Mouse (Mus musculus): ENCODE data around the gene Prl8a8. TPM values are rescaled to one million over a fixed set of nuclear protein-coding genes. Genes with fewer than 3 reads are reported as not detected.

Gene Prl8a8
- total RNA-seq (2012; rRNA removed) (not detected in 2 replicates), polyA plus RNA-seq (2012; ENCODE audit: insufficient read depth in 1 of 2, insufficient read length in 2 of 2, low read depth in 1 of 2, low replicate concordance in 2 of 2, missing spikeins in 1 of 2) (not detected)

DNA sequence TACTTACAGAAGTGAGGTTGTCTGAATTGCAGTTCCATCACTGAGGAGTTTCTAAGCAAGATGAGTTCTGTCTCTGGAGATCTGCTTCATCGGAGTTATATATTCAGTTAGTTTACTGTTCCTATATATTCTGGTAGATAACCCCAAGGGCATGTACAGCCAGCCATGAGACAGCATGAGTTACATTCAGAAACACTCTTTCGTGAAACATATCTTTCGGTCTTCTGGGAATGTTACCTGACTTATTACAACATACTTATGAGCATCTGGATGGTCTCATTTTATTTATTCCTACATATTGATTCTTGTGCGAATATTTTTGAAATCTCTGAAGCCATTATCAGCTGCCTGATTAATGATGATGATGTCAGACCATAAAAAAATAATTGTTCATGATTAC, at the start of gene Prl8a8:
Gene Prl8a8 (minus strand): TSS at position 101 of the 400 bp plus-strand sequence.
- H3K9ac ChIP-seq (ENCODE audit: control insufficient read depth, low read depth, low read length, poor library complexity, severe bottlenecking) = no peak within 1 kb of the TSS

DNA sequence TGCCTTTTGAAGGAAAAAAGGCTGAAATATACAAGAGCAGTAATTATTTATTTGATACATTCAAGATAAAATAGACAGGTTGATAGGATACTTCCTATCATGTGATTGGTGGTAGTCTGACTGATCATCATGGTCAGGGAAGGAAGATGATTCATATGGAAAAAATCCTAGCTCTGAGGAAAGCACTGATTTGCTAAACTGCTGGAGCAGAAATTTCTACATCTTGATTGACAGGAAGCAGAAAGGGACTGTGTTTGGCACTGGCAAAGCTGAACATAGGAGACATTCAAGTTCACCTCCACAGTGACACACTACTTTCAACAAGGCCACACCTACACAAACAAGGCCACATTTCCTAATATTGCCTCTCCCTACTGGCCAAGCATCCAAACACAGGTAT, 40.3 kb upstream of the Prl8a8 start:
- no peaks in the 10 kb centered on the region for H3K79me2 ChIP-seq (ENCODE audit: control insufficient read depth, insufficient read depth, low read length, poor library complexity)

More for the DNA sequence above, at the start of gene Prl8a8:
- no peak within 1 kb of the TSS for H3K4me3 ChIP-seq (ENCODE audit: control insufficient read depth in 1 of 2, insufficient read depth in 1 of 2, low read depth in 2 of 2, low read length in 2 of 2)
- TF ChIP-seq ZNF384 (IDR thresholded peaks at IDR 0.05; ENCODE audit: low read depth, low read length) (no peak), POLR2A (IDR thresholded peaks at IDR 0.05; ENCODE audit: control insufficient read depth in 1 of 2, insufficient read depth in 1 of 2, low read depth in 1 of 2, low read length in 2 of 2, poor library complexity in 1 of 2) (no peak), POLR2AphosphoS2 (IDR thresholded peaks at IDR 0.05; ENCODE audit: low read length) (no peak), USF2 (IDR thresholded peaks at IDR 0.05; ENCODE audit: borderline replicate concordance in 1 of 2, insufficient read depth in 1 of 2, low read depth in 1 of 2, low read length in 2 of 2) (no peak)
- no peak within 1 kb of the TSS for H3K27ac ChIP-seq (ENCODE audit: control insufficient read depth, low read depth, low read length)
- H3K9me3 ChIP-seq (replicated peaks; ENCODE audit: insufficient read depth, low read length) = no peaks in the 10 kb centered on the region
- H3K79me2 ChIP-seq (ENCODE audit: control insufficient read depth, insufficient read depth, low read length, poor library complexity) = no peaks in the 10 kb centered on the region
- DNase-seq (ENCODE audit: low read depth, low spot score) = no peak
- H3K4me1 ChIP-seq (ENCODE audit: control insufficient read depth in 1 of 2, insufficient read depth in 2 of 2, low read length in 2 of 2) = no peaks in the 10 kb centered on the region
- H3K36me3 ChIP-seq (ENCODE audit: control insufficient read depth in 1 of 2, insufficient read depth in 2 of 2, low read length in 2 of 2) = no peaks in the 10 kb centered on the region
- no peaks in the 10 kb centered on the region for H3K27me3 ChIP-seq (ENCODE audit: control insufficient read depth in 1 of 2, insufficient read depth in 2 of 2, low read length in 2 of 2)

DNA sequence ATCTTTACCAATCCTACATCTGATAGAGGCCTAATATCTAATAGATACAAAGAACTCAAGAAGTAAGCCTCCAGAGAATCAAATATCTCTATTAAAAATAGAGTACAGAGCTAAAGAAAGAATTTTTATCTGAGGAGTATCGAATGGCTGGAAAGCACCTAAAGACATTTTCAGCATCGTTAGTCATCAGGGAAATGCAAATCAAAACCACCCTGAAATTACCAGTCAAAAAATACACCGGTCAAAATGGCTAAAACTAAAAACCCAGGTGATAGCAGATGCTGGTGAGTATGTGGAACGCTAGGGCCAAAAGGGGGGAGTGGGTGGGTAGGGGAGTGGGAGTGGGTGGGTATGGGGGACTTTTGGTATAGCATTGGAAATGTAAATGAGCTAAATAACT, 10.1 kb upstream of the Prl8a8 start:
- no peak for DNase-seq (ENCODE audit: low read depth, low spot score)
- no peaks in the 10 kb centered on the region for H3K79me2 ChIP-seq (ENCODE audit: control insufficient read depth, insufficient read depth, low read length, poor library complexity)
- H3K4me3 ChIP-seq (ENCODE audit: control insufficient read depth in 1 of 2, insufficient read depth in 1 of 2, low read depth in 2 of 2, low read length in 2 of 2) = no peak overlapping the region
- H3K9ac ChIP-seq (ENCODE audit: control insufficient read depth, low read depth, low read length, poor library complexity, severe bottlenecking) = no peak overlapping the region
- no peaks in the 10 kb centered on the region for H3K9me3 ChIP-seq (replicated peaks; ENCODE audit: insufficient read depth, low read length)
- no peak for TF ChIP-seq RCOR1 (IDR thresholded peaks at IDR 0.05; ENCODE audit: low read depth, low read length)
- no peak overlapping the region for H3K27ac ChIP-seq (ENCODE audit: control insufficient read depth, low read depth, low read length)
- no peaks in the 10 kb centered on the region for H3K4me1 ChIP-seq (ENCODE audit: control insufficient read depth in 1 of 2, insufficient read depth in 2 of 2, low read length in 2 of 2)
- no peaks in the 10 kb centered on the region for H3K36me3 ChIP-seq (ENCODE audit: control insufficient read depth in 1 of 2, insufficient read depth in 2 of 2, low read length in 2 of 2)
- H3K27me3 ChIP-seq (ENCODE audit: control insufficient read depth in 1 of 2, insufficient read depth in 2 of 2, low read length in 2 of 2) = no peaks in the 10 kb centered on the region

More for the DNA sequence above, 40.3 kb upstream of the Prl8a8 start:
- TF ChIP-seq MAZ (IDR thresholded peaks at IDR 0.05; ENCODE audit: low read depth, low read length) (no peak), MAX (IDR thresholded peaks at IDR 0.05; ENCODE audit: low read length) (no peak), E2F4 (IDR thresholded peaks at IDR 0.05; ENCODE audit: borderline replicate concordance, low read depth, low read length) (no peak), ELF1 (IDR thresholded peaks at IDR 0.05; ENCODE audit: low read depth, low read length) (no peak), TAL1 (IDR thresholded peaks at IDR 0.05; ENCODE audit: low read length) (no peak), TCF12 (IDR thresholded peaks at IDR 0.05; ENCODE audit: low read depth, low read length) (no peak), CHD1 (IDR thresholded peaks at IDR 0.05; ENCODE audit: low read depth, low read length) (no peak), HCFC1 (IDR thresholded peaks at IDR 0.05; ENCODE audit: low read depth, low read length) (no peak), SMC3 (IDR thresholded peaks at IDR 0.05; ENCODE audit: low read depth, low read length) (no peak), MYB (IDR thresholded peaks at IDR 0.05; ENCODE audit: low read depth, low read length) (no peak), MEF2A (IDR thresholded peaks at IDR 0.05; ENCODE audit: extremely low read depth, insufficient replicate concordance, low read depth, low read length, poor library complexity, severe bottlenecking) (no peak), GATA1 (IDR thresholded peaks at IDR 0.05; ENCODE audit: low read depth, low read length) (no peak), POLR2AphosphoS5 (IDR thresholded peaks at IDR 0.05; ENCODE audit: borderline replicate concordance, low read depth, low read length) (no peak), CHD2 (IDR thresholded peaks at IDR 0.05; ENCODE audit: low read length) (no peak), MXI1 (IDR thresholded peaks at IDR 0.05; ENCODE audit: low read depth, low read length) (no peak), ZNF384 (IDR thresholded peaks at IDR 0.05; ENCODE audit: low read depth, low read length) (no peak)
- H3K9ac ChIP-seq (ENCODE audit: control insufficient read depth, low read depth, low read length, poor library complexity, severe bottlenecking) = no peak overlapping the region
- H3K4me1 ChIP-seq (ENCODE audit: control insufficient read depth in 1 of 2, insufficient read depth in 2 of 2, low read length in 2 of 2) = no peaks in the 10 kb centered on the region
- no peak for DNase-seq (ENCODE audit: low read depth, low spot score)
- no peaks in the 10 kb centered on the region for H3K36me3 ChIP-seq (ENCODE audit: control insufficient read depth in 1 of 2, insufficient read depth in 2 of 2, low read length in 2 of 2)
- H3K9me3 ChIP-seq (replicated peaks; ENCODE audit: insufficient read depth, low read length) = no peaks in the 10 kb centered on the region
- no peaks in the 10 kb centered on the region; a peak in 1 of 4 replicates for H3K27me3 ChIP-seq (ENCODE audit: control insufficient read depth in 1 of 2, insufficient read depth in 2 of 2, low read length in 2 of 2)
- H3K4me3 ChIP-seq (ENCODE audit: control insufficient read depth in 1 of 2, insufficient read depth in 1 of 2, low read depth in 2 of 2, low read length in 2 of 2) = no peak overlapping the region
- H3K27ac ChIP-seq (ENCODE audit: control insufficient read depth, low read depth, low read length) = no peak overlapping the region

Measured in MEL (cell line).